Mouse (Mus musculus) midbrain, embryonic 13.5 days (tissue): ENCODE results near the gene Dab2ip. TPM values are rescaled to one million over a fixed set of nuclear protein-coding genes. Genes with fewer than 3 reads are reported as not detected.

Experiments
- polyA plus RNA-seq: library from polyadenylated mRNA; unstranded; fragments of >200 nt; fragmentation: Nextera tagmentation; extraction: Ambion mirVana; gene quantifications from 2 replicates; pipeline ENCODE4 v1.2.1, GENCODE M21; 2015

Dab2ip gene
- polyA plus RNA-seq, 1 experiment from 2014 or later: 36.3 TPM

Other genes with a start within 250 kb of the Dab2ip start
- gene Stom, start 221.3 kb upstream of the Dab2ip start, polyA plus RNA-seq: 9.4 and 9.7 TPM in 2 replicates
- not detected in 2 replicates for gene 4930568D16Rik, start 190.5 kb upstream of the Dab2ip start, polyA plus RNA-seq
- not detected in 2 replicates for gene 4930402F06Rik, start 161.1 kb upstream of the Dab2ip start, polyA plus RNA-seq
- 4.8 and 5.0 TPM in 2 replicates for gene Ggta1, start 95.0 kb upstream of the Dab2ip start, polyA plus RNA-seq